Mouse (Mus musculus) c-Kit-positive CD71-negative TER-119-negative erythroid progenitor cells, embryonic 14.5 days (primary cell): Measurements from ENCODE around the gene Tmem158.

Experiments
- DNase-seq: peaks from one replicate; pipeline ENCODE4 v3.0.0-alpha.2; 2013; ENCODE audit warnings: low read depth

Tmem158 gene

GRCm38 (mm10) chr9:123245146-123245545 lies 15.4 kb downstream of the Tmem158 start:
- DNase-seq = no peak

GRCm38 (mm10) chr9:123243988-123244387 lies 16.6 kb downstream of the Tmem158 start:
- DNase-seq = no peak

- DNase-seq = no peak
Observed at GRCm38 (mm10) chr9:123241191-123241590, 19.4 kb downstream of the Tmem158 start.

- DNase-seq = no peak
Observed at GRCm38 (mm10) chr9:123240751-123241150, 19.8 kb downstream of the Tmem158 start.

- DNase-seq = no peak
Observed at GRCm38 (mm10) chr9:123240271-123240670, 20.3 kb downstream of the Tmem158 start.

- no peak for DNase-seq
Observed at GRCm38 (mm10) chr9:123239651-123240050, 20.9 kb downstream of the Tmem158 start.

GRCm38 (mm10) chr9:123238256-123239045 lies 22.1 kb downstream of the Tmem158 start:
- DNase-seq = no peak

GRCm38 (mm10) chr9:123237739-123238138 lies 22.8 kb downstream of the Tmem158 start:
- no peak for DNase-seq

GRCm38 (mm10) chr9:123235621-123236020 lies 24.9 kb downstream of the Tmem158 start:
- DNase-seq = no peak

GRCm38 (mm10) chr9:123229826-123230225 lies 30.7 kb downstream of the Tmem158 start:
- no peak for DNase-seq

GRCm38 (mm10) chr9:123228671-123229070 lies 31.9 kb downstream of the Tmem158 start:
- no peak for DNase-seq

- DNase-seq = no peak
Observed at GRCm38 (mm10) chr9:123227106-123227750, 33.3 kb downstream of the Tmem158 start.

- no peak for DNase-seq
Observed at GRCm38 (mm10) chr9:123224863-123225431, 35.6 kb downstream of the Tmem158 start.

- DNase-seq = no peak
Observed at GRCm38 (mm10) chr9:123219826-123220225, 40.7 kb downstream of the Tmem158 start.

GRCm38 (mm10) chr9:123215621-123216440 lies 44.7 kb downstream of the Tmem158 start, which contains the start of gene Cdcp1:
Cdcp1 (minus strand) TSS chr9:123216038.
- no peak for DNase-seq

- no peak for DNase-seq
Observed at GRCm38 (mm10) chr9:123213371-123213770, 47.2 kb downstream of the Tmem158 start.
